Mouse (Mus musculus): Measurements from ENCODE around the gene Thrap3. TPM values are rescaled to one million over a fixed set of nuclear protein-coding genes. Genes with fewer than 3 reads are reported as not detected.

The Thrap3 gene
- total and polyA plus RNA-seq, 2 experiments from 2014 or later = 108 to 128 TPM

GRCm38 (mm10) chr4:126233676-126234308, 31.2 kb upstream of the Thrap3 start:
- no peak for ATAC-seq
- no peak for TF ChIP-seq CTCF (IDR thresholded peaks at IDR 0.05; ENCODE audit: low read depth)
- no peak overlapping the region for H3K4me3 ChIP-seq (ENCODE audit: low read length)
- 89% methylated on average over 29 of the region's 29 CpGs for WGBS
- H3K9me3 ChIP-seq (ENCODE audit: low read length) = no peaks in the 10 kb centered on the region
- H3K27me3 ChIP-seq (ENCODE audit: insufficient read depth, low read length) = no peaks in the 10 kb centered on the region
- no peaks in the 10 kb centered on the region for H3K4me1 ChIP-seq (ENCODE audit: insufficient read depth, low read length)
- DNase-seq (ENCODE audit: low spot score) = no peak
- no peak overlapping the region for H3K27ac ChIP-seq
- H3K4me2 ChIP-seq (ENCODE audit: low read depth, low read length) = no peak overlapping the region
- H3K36me3 ChIP-seq (ENCODE audit: insufficient read depth, low read length) = peaks cover 77% of the 10 kb centered on the region
- H3K9ac ChIP-seq (replicated peaks; ENCODE audit: low read length) = no peak overlapping the region

- WGBS = 61% methylated on average over 7 of the region's 7 CpGs
- TF ChIP-seq CTCF (IDR thresholded peaks at IDR 0.05; ENCODE audit: low read depth) = no peak
- H3K36me3 ChIP-seq (ENCODE audit: insufficient read depth, low read length) = peaks cover 44% of the 10 kb centered on the region
- H3K27ac ChIP-seq = no peak overlapping the region
- no peak overlapping the region for H3K9ac ChIP-seq (replicated peaks; ENCODE audit: low read length)
- ATAC-seq = no peak
- 0 out of 2 replicates have a peak, but pooled peaks cover 4% of the 10 kb centered on the region for H3K4me1 ChIP-seq (ENCODE audit: insufficient read depth, low read length)
- H3K4me3 ChIP-seq (ENCODE audit: low read length) = no peak overlapping the region
- H3K4me2 ChIP-seq (ENCODE audit: low read depth, low read length) = no peak overlapping the region
- DNase-seq (ENCODE audit: low spot score) = no peak
- no peaks in the 10 kb centered on the region for H3K27me3 ChIP-seq (ENCODE audit: insufficient read depth, low read length)
- no peaks in the 10 kb centered on the region for H3K9me3 ChIP-seq (ENCODE audit: low read length)
Measured at GRCm38 (mm10) chr4:126229900-126230299, 27.3 kb upstream of the Thrap3 start.

GRCm38 (mm10) chr4:126228144-126228543, 25.6 kb upstream of the Thrap3 start:
- TF ChIP-seq CTCF (IDR thresholded peaks at IDR 0.05; ENCODE audit: low read depth) = no peak
- ATAC-seq (no peak), DNase-seq (ENCODE audit: low spot score) (no peak)
- Histone ChIP-seq H3K27ac (0 out of 2 replicates have a peak overlapping the region, but pooled peaks have one; percentile 3), H3K4me2 (ENCODE audit: low read depth, low read length) (no peak overlapping the region), H3K27me3 (ENCODE audit: insufficient read depth, low read length) (no peaks in the 10 kb centered on the region), H3K9ac (replicated peaks; ENCODE audit: low read length) (no peak overlapping the region), H3K4me1 (ENCODE audit: insufficient read depth, low read length) (0 out of 2 replicates have a peak, but pooled peaks cover 4% of the 10 kb centered on the region), H3K36me3 (ENCODE audit: insufficient read depth, low read length) (peaks cover 26% of the 10 kb centered on the region), H3K4me3 (ENCODE audit: low read length) (no peak overlapping the region), H3K9me3 (ENCODE audit: low read length) (no peaks in the 10 kb centered on the region)
- 16% methylated on average over 5 of the region's 5 CpGs for WGBS

GRCm38 (mm10) chr4:126227077-126227761, 24.7 kb upstream of the Thrap3 start:
- 0 out of 2 replicates have a peak, but pooled peaks cover 4% of the 10 kb centered on the region for H3K4me1 ChIP-seq (ENCODE audit: insufficient read depth, low read length)
- TF ChIP-seq CTCF (IDR thresholded peaks at IDR 0.05; ENCODE audit: low read depth) = peak; percentile 95
- peak overlapping the region; percentile 28; the same call in 1 of the 2 replicates for H3K9ac ChIP-seq (replicated peaks; ENCODE audit: low read length)
- ATAC-seq (peak; percentile 81), DNase-seq (ENCODE audit: low spot score) (peak; percentile 94)
- no peak overlapping the region for H3K27ac ChIP-seq
- H3K4me2 ChIP-seq (ENCODE audit: low read depth, low read length) = peak overlapping the region; percentile 54
- H3K27me3 ChIP-seq (ENCODE audit: insufficient read depth, low read length) = no peaks in the 10 kb centered on the region
- WGBS = 6% methylated on average over 18 of the region's 18 CpGs
- peak overlapping the region; percentile 15 for H3K4me3 ChIP-seq (ENCODE audit: low read length)
- H3K36me3 ChIP-seq (ENCODE audit: insufficient read depth, low read length) = peaks cover 17% of the 10 kb centered on the region; the same call in 1 of the 2 replicates
- no peaks in the 10 kb centered on the region for H3K9me3 ChIP-seq (ENCODE audit: low read length)

GRCm38 (mm10) chr4:126226640-126227039, 24.1 kb upstream of the Thrap3 start:
- peak; percentile 4; the same call in 1 of the 2 replicates for ATAC-seq
- Histone ChIP-seq H3K4me3 (ENCODE audit: low read length) (no peak overlapping the region), H3K4me2 (ENCODE audit: low read depth, low read length) (no peak overlapping the region; the same call in 1 of the 2 replicates), H3K9ac (replicated peaks; ENCODE audit: low read length) (no peak overlapping the region), H3K4me1 (ENCODE audit: insufficient read depth, low read length) (0 out of 2 replicates have a peak, but pooled peaks cover 4% of the 10 kb centered on the region), H3K36me3 (ENCODE audit: insufficient read depth, low read length) (peaks cover 11% of the 10 kb centered on the region; the same call in 1 of the 2 replicates), H3K27me3 (ENCODE audit: insufficient read depth, low read length) (no peaks in the 10 kb centered on the region), H3K27ac (no peak overlapping the region), H3K9me3 (ENCODE audit: low read length) (no peaks in the 10 kb centered on the region)
- DNase-seq (ENCODE audit: low spot score) = no peak
- 52% methylated on average over 12 of the region's 12 CpGs for WGBS
- TF ChIP-seq CTCF (IDR thresholded peaks at IDR 0.05; ENCODE audit: low read depth) = no peak

- no peaks in the 10 kb centered on the region for H3K36me3 ChIP-seq (ENCODE audit: insufficient read depth, low read length)
- 0 out of 2 replicates have a peak, but pooled peaks cover 4% of the 10 kb centered on the region for H3K4me1 ChIP-seq (ENCODE audit: insufficient read depth, low read length)
- ATAC-seq (no peak), DNase-seq (ENCODE audit: low spot score) (no peak)
- no peaks in the 10 kb centered on the region for H3K27me3 ChIP-seq (ENCODE audit: insufficient read depth, low read length)
- WGBS = 82% methylated on average over 11 of the region's 11 CpGs
- no peak for TF ChIP-seq CTCF (IDR thresholded peaks at IDR 0.05; ENCODE audit: low read depth)
- no peak overlapping the region for H3K9ac ChIP-seq (replicated peaks; ENCODE audit: low read length)
- no peaks in the 10 kb centered on the region for H3K9me3 ChIP-seq (ENCODE audit: low read length)
- no peak overlapping the region for H3K4me2 ChIP-seq (ENCODE audit: low read depth, low read length)
- H3K4me3 ChIP-seq (ENCODE audit: low read length) = no peak overlapping the region
- no peak overlapping the region for H3K27ac ChIP-seq
Measured at GRCm38 (mm10) chr4:126222631-126223030, 20.1 kb upstream of the Thrap3 start.

Measured in hindbrain, postnatal 0 days (tissue).